Mouse (Mus musculus) embryonic facial prominence, embryonic 15.5 days (tissue): ENCODE measurements around the gene Cyp4x1. TPM values are rescaled to one million over a fixed set of nuclear protein-coding genes. Genes with fewer than 3 reads are reported as not detected.

Experiments used
- ATAC-seq: fragments of 200-750 bp; cut with Nextera tagmentation; 2 replicates; pipeline ENCODE4 v1.8.0; 2017; ENCODE audit warnings: low read depth, moderate TSS enrichment; ENCODE audit not compliant: insufficient number of reproducible peaks, low FRiP score, low TSS enrichment
- H3K27ac ChIP-seq: fragments of 300-500 bp; sonication (generic); replicated peaks from 2 replicates; pipeline ENCODE4 v1.5.1; 2015; ENCODE audit warnings: mild to moderate bottlenecking, inconsistent platforms
- H3K27me3 ChIP-seq: fragments of 300-500 bp; sonication (generic); 2 replicates; pipeline ENCODE4 v1.6.1; 2015; ENCODE audit warnings: inconsistent platforms
- H3K36me3 ChIP-seq: fragments of 300-500 bp; sonication (generic); 2 replicates; pipeline ENCODE4 v1.6.1; 2015; ENCODE audit warnings: mild to moderate bottlenecking, inconsistent platforms
- H3K4me1 ChIP-seq: fragments of 300-500 bp; sonication (generic); 2 replicates; pipeline ENCODE4 v1.6.1; 2015; ENCODE audit warnings: inconsistent platforms
- H3K4me2 ChIP-seq: fragments of 300-500 bp; sonication (generic); replicated peaks from 2 replicates; pipeline ENCODE4 v1.6.1; 2015; ENCODE audit warnings: mild to moderate bottlenecking, inconsistent platforms
- H3K4me3 ChIP-seq: fragments of 300-500 bp; sonication (generic); replicated peaks from 2 replicates; pipeline ENCODE4 v1.5.1; 2015; ENCODE audit warnings: mild to moderate bottlenecking, inconsistent platforms
- H3K9ac ChIP-seq: fragments of 300-500 bp; sonication (generic); 2 replicates; pipeline ENCODE4 v1.6.1; 2015; ENCODE audit warnings: inconsistent platforms
- H3K9me3 ChIP-seq: fragments of 300-500 bp; sonication (generic); replicated peaks from 2 replicates; pipeline ENCODE4 v1.6.1; 2016; ENCODE audit warnings: inconsistent platforms
- WGBS: fragments of 180-500 bp; shearing (Covaris S2); methylation state at CpG from one replicate; pipeline ENCODE4 v1.1.7; 2015; 5-methylcytosine and 5-hydroxymethylcytosine counted together
- polyA plus RNA-seq: library from polyadenylated mRNA; unstranded; fragments of >200 nt; fragmentation: Nextera tagmentation; extraction: Ambion mirVana; gene quantifications from 2 replicates; pipeline ENCODE4 v1.2.1, GENCODE M21; 2015

The Cyp4x1 gene
- polyA plus RNA-seq, 1 experiment from 2014 or later = 0.15 TPM

GRCm38 (mm10) chr4:115113266-115113665 lies 20.8 kb downstream of the Cyp4x1 start:
- no peak for ATAC-seq
- Histone ChIP-seq H3K4me1 (no peaks in the 10 kb centered on the region), H3K4me2 (no peak overlapping the region), H3K9ac (no peak overlapping the region), H3K36me3 (no peaks in the 10 kb centered on the region), H3K4me3 (no peak overlapping the region), H3K27ac (no peak overlapping the region), H3K9me3 (no peaks in the 10 kb centered on the region), H3K27me3 (no peaks in the 10 kb centered on the region)
- 17% methylated on average over 5 of the region's 5 CpGs for WGBS

- Histone ChIP-seq H3K27ac (no peak overlapping the region), H3K36me3 (no peaks in the 10 kb centered on the region), H3K4me1 (no peaks in the 10 kb centered on the region), H3K9me3 (no peaks in the 10 kb centered on the region), H3K4me2 (no peak overlapping the region), H3K27me3 (no peaks in the 10 kb centered on the region), H3K4me3 (no peak overlapping the region), H3K9ac (no peak overlapping the region)
- ATAC-seq = no peak
- 71% methylated on average over 2 of the region's 2 CpGs for WGBS
Measured at GRCm38 (mm10) chr4:115111167-115111566, 22.9 kb downstream of the Cyp4x1 start.

- no peak overlapping the region for H3K4me3 ChIP-seq
- H3K9me3 ChIP-seq = no peaks in the 10 kb centered on the region
- H3K36me3 ChIP-seq = no peaks in the 10 kb centered on the region
- peaks cover 12% of the 10 kb centered on the region; the same call in 1 of the 2 replicates for H3K27me3 ChIP-seq
- WGBS = 44% methylated on average over 4 of the region's 4 CpGs
- H3K9ac ChIP-seq = no peak overlapping the region
- ATAC-seq = no peak
- no peak overlapping the region for H3K4me2 ChIP-seq
- no peaks in the 10 kb centered on the region for H3K4me1 ChIP-seq
- H3K27ac ChIP-seq = no peak overlapping the region
Measured at GRCm38 (mm10) chr4:115103510-115103909, 30.6 kb downstream of the Cyp4x1 start.

DNA sequence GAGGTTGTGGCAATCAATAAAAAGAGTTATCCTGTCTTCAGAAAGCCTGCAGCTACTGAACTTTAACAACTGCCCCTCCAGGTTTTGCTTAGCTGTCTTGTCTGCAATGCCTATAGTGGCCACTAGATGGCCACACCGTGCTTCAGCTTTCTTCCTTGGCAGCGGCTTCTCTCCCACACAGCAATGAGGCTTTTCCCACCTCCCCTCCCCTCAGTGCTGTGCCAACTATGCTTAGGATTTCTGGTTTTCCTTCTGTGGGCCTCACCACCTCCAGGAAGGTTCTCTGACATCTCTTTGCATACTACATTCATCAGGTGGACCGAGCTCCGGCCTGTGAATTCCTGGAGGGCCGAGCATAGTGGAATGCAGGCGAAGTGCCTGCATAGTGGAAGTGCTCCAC lies 32.4 kb downstream of the Cyp4x1 start:
- no peak overlapping the region for H3K4me3 ChIP-seq
- H3K27ac ChIP-seq = no peak overlapping the region
- no peak overlapping the region for H3K9ac ChIP-seq
- peaks cover 3% of the 10 kb centered on the region; the same call in 1 of the 2 replicates for H3K4me1 ChIP-seq
- H3K36me3 ChIP-seq = no peaks in the 10 kb centered on the region
- H3K9me3 ChIP-seq = no peaks in the 10 kb centered on the region
- H3K27me3 ChIP-seq = peaks cover 28% of the 10 kb centered on the region
- no peak for ATAC-seq
- H3K4me2 ChIP-seq = 0 out of 2 replicates have a peak overlapping the region, but pooled peaks have one; percentile 8
- WGBS = 34% methylated on average over 6 of the region's 6 CpGs

DNA sequence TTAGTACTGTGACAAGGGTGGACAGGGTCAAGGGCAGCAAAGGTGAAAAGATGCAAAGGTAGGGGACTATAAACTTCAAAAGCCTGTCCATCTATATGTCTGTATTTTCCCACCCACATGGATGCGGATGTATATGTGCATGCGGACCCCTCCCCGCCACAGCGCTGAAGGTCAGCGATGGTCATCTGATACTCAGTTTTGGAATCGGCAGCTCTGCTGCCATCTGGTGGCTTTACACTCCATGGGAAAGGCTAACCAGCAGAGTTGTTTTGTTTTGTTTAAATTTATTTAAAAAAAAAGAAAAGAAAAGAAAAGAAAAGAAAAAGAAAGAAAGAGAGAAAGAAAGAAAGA lies 37.0 kb downstream of the Cyp4x1 start:
- peaks cover 52% of the 10 kb centered on the region for H3K27me3 ChIP-seq

DNA sequence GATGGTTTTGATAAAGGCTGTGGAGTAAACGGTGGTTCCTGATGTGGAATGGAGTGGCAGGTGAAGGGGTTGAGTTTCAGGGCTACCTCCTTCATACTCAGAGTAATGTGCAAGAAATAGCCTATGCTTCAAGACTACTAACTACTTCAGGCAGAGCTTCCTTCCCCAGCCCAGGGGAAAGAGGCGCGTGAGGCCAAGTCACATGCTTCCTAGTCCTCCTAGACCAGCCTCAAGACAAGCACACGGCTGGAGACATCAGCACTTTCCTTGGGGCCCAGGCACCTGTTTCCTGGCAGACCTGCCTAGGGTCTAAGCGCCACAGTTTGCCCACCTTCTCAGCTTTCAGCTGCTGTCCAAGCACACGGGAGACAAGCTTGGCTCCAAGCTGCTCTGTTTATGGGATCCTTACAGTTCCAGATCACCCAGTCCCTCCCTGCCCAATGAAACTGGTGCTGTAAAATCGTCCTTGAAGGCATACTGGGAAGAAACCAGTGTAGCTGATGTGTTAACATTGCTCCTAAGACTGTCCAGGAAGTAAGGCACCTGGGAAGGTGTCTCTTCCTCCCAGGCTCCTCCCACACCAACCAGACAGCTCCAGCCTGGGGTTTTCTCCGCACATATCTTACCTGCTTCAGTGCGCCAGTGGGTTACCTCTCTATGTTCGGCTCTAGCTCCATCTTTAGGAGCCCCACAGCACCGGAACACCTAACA lies 37.5 kb downstream of the Cyp4x1 start:
- Histone ChIP-seq H3K9ac (no peak overlapping the region), H3K27ac (no peak overlapping the region), H3K27me3 (peaks cover 52% of the 10 kb centered on the region), H3K4me2 (peak overlapping the region; percentile 77), H3K36me3 (no peaks in the 10 kb centered on the region), H3K9me3 (no peaks in the 10 kb centered on the region), H3K4me1 (peaks cover 15% of the 10 kb centered on the region), H3K4me3 (peak overlapping the region; percentile 35; the same call in 1 of the 2 replicates)
- WGBS = 11% methylated on average over 11 of the region's 11 CpGs
- no peak for ATAC-seq

More for the DNA sequence above, 37.0 kb downstream of the Cyp4x1 start:
- no peak for ATAC-seq
- Histone ChIP-seq H3K9ac (no peak overlapping the region), H3K4me1 (peaks cover 15% of the 10 kb centered on the region), H3K9me3 (no peaks in the 10 kb centered on the region), H3K4me2 (peak overlapping the region; percentile 33), H3K36me3 (no peaks in the 10 kb centered on the region), H3K4me3 (peak overlapping the region; percentile 2; the same call in 1 of the 2 replicates), H3K27ac (no peak overlapping the region)
- under 1% methylated on average over 6 of the region's 6 CpGs for WGBS

DNA sequence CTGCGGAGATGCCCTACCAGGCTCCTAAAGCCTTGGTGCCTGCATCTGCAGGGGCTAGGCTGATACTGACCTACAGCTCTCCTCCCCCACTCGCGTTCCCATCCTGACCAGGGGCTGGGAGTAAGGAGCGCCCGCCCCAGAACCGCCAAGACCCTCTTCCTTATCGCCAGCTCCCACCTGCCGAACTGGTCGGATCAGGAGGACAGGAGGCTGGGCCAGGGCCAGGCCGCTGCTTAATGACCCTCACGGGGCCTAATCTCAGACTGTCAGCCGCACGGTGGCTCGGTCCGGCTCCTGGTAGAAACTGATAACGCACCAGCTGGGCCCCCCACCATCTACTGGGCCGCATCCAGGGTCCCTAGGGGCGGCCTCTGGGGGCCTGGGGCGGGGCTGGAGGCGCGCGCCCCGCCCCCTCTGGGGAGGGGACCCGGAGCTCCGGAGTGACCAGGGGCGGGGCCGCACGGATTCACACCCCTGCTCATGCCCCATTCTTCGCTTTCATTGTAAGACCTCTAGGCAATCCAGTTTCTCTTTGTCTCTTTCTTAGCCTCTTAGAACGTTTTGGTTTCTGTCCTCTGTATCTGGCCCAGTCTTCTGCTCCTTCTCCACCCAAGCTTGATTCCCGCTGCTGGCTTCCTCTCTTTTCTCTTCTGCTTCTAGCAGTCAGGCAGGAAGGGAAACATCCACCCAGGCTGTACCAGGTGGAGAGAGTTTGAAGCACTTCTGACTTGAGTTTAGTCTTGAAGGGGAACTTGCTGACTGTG lies 38.2 kb downstream of the Cyp4x1 start:
- H3K36me3 ChIP-seq = no peaks in the 10 kb centered on the region
- no peak overlapping the region for H3K27ac ChIP-seq
- no peak overlapping the region for H3K9ac ChIP-seq
- H3K4me3 ChIP-seq = peak overlapping the region; percentile 35
- ATAC-seq = peak; percentile 21; the same call in 1 of the 2 replicates
- H3K27me3 ChIP-seq = peaks cover 50% of the 10 kb centered on the region
- H3K4me2 ChIP-seq = peak overlapping the region; percentile 77
- peaks cover 15% of the 10 kb centered on the region for H3K4me1 ChIP-seq
- 2% methylated on average over 31 of the region's 31 CpGs for WGBS
- H3K9me3 ChIP-seq = no peaks in the 10 kb centered on the region

DNA sequence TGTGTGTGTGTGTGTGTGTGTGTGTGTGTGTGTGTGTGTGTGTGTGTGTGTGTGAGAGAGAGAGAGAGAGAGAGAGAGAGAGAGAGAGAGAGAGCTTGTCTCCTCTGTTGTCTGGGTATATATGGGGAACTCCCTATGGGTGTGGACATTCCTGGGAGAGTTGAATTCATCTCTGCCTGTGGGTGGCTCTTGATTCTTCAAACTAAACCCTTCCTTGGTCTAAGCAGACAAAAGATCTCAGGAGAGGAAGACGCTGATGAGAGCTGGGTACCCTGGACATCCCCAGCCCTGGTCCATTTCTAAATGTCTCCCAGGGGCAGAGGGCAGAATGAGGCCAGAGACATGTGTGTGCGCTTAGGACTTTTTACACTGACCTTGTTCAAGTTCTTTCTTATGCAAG lies 40.0 kb downstream of the Cyp4x1 start:
- peaks cover 45% of the 10 kb centered on the region for H3K27me3 ChIP-seq
- no peak for ATAC-seq
- H3K9me3 ChIP-seq = no peaks in the 10 kb centered on the region

DNA sequence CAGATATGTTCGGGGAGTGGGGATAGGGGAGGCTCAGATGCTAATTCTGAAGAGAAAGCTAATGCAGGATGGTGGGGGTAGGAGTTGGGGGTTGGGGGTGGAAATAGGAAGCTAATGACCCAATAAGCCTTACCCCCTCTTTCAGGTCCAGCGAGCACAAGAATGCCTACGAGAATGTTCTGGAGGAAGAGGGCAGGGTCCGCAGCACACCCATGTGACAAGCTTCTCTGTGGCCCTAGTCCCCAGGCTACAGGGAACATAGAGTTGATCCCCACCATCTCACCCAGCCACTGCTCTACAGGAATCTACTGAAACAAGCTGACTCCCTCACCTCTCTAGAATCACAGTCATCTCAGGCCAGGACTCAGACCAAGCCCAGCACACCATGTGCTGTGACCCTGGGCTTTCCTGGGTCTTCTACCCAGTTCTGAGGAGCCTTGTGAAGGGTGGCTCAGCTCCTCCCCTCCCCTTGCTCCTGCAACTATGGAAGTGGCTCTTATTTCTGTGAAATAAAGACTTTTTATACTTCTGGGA lies 40.7 kb downstream of the Cyp4x1 start:
- peaks cover 15% of the 10 kb centered on the region for H3K4me1 ChIP-seq
- H3K4me3 ChIP-seq = no peak overlapping the region
- H3K27me3 ChIP-seq = peaks cover 51% of the 10 kb centered on the region
- no peak for ATAC-seq
- no peak overlapping the region for H3K9ac ChIP-seq
- H3K36me3 ChIP-seq = no peaks in the 10 kb centered on the region
- 77% methylated on average over 4 of the region's 4 CpGs for WGBS
- H3K27ac ChIP-seq = no peak overlapping the region
- H3K9me3 ChIP-seq = no peaks in the 10 kb centered on the region
- H3K4me2 ChIP-seq = no peak overlapping the region

More for the DNA sequence above, 40.0 kb downstream of the Cyp4x1 start:
- Histone ChIP-seq H3K4me2 (no peak overlapping the region), H3K27ac (no peak overlapping the region), H3K36me3 (no peaks in the 10 kb centered on the region), H3K4me1 (peaks cover 15% of the 10 kb centered on the region), H3K9ac (no peak overlapping the region), H3K4me3 (no peak overlapping the region)
- WGBS = 81% methylated on average over 2 of the region's 2 CpGs

- Histone ChIP-seq H3K36me3 (no peaks in the 10 kb centered on the region), H3K27ac (no peak overlapping the region), H3K9ac (no peak overlapping the region), H3K4me1 (peaks cover 12% of the 10 kb centered on the region), H3K27me3 (peaks cover 47% of the 10 kb centered on the region), H3K4me2 (no peak overlapping the region), H3K9me3 (no peaks in the 10 kb centered on the region), H3K4me3 (no peak overlapping the region)
- 69% methylated on average over 3 of the region's 3 CpGs for WGBS
- no peak for ATAC-seq
Measured at GRCm38 (mm10) chr4:115091806-115092205, 42.3 kb downstream of the Cyp4x1 start.

DNA sequence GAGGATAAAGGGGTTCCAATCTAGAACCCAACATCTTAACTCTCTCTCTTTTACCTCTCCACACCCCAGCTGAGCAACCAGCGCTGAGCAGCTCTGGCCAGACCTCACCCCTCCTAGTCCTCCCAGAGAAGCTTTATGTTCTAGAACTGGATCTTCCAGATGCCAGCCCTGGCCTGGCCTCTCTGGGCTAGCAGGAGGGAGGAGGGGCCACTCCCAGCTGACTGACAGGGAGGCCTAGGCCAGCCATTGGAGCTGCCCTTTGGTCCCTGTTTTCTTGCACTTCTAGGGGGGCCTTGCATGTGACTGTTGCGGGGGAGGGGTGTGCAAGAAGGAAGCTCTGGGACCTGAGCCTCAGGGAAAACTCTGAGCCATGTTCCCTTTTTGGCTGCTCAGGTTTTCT lies 43.5 kb downstream of the Cyp4x1 start:
- H3K27me3 ChIP-seq = peaks cover 35% of the 10 kb centered on the region
- WGBS = 64% methylated on average over 2 of the region's 2 CpGs

More for the DNA sequence above, 43.5 kb downstream of the Cyp4x1 start:
- Histone ChIP-seq H3K27ac (no peak overlapping the region), H3K9me3 (no peaks in the 10 kb centered on the region), H3K4me1 (peaks cover 3% of the 10 kb centered on the region), H3K36me3 (no peaks in the 10 kb centered on the region), H3K4me2 (no peak overlapping the region), H3K9ac (no peak overlapping the region), H3K4me3 (no peak overlapping the region)
- peak; percentile 26; the same call in 1 of the 2 replicates for ATAC-seq
